Mouse (Mus musculus) G1E (cell line): ENCODE data around the gene Dmxl2. TPM values are rescaled to one million over a fixed set of nuclear protein-coding genes. Genes with fewer than 3 reads are reported as not detected.

Experiments
- ATAC-seq: 2 replicates; pipeline ENCODE4 v1.8.0; 2016; ENCODE audit warnings: mild to moderate bottlenecking; ENCODE audit not compliant: insufficient number of reproducible peaks, poor library complexity, low FRiP score, severe bottlenecking; ENCODE audit errors: extremely low read depth
- DNase-seq: peaks from one replicate; pipeline ENCODE4 v3.0.0; 2012; ENCODE audit warnings: low spot score
- H3K27me3 ChIP-seq: 2 replicates; pipeline ENCODE4 v1.6.1; 2012; ENCODE audit warnings: mild to moderate bottlenecking, low read length, inconsistent platforms; ENCODE audit not compliant: insufficient read depth
- H3K36me3 ChIP-seq: replicated peaks from 2 replicates; pipeline ENCODE3; 2012; ENCODE audit warnings: mild to moderate bottlenecking, inconsistent platforms
- H3K4me1 ChIP-seq: 2 replicates; pipeline ENCODE4 v1.6.1; 2012; ENCODE audit warnings: low read depth, low read length, inconsistent platforms, mixed read lengths; ENCODE audit not compliant: insufficient read depth
- H3K4me3 ChIP-seq: 2 replicates; pipeline ENCODE4 v1.5.1; 2012; ENCODE audit warnings: low read depth, mild to moderate bottlenecking, inconsistent platforms, low read length, moderate library complexity, mixed read lengths
- H3K9me3 ChIP-seq: replicated peaks from 2 replicates; pipeline ENCODE4 v1.6.1; 2012; ENCODE audit warnings: inconsistent platforms
- CTCF ChIP-seq: IDR thresholded peaks from 2 replicates; pipeline ENCODE4 v1.5.1; 2012; ENCODE audit warnings: low read depth, low read length, inconsistent platforms, mixed read lengths
- GATA1 ChIP-seq: IDR thresholded peaks from 2 replicates; pipeline ENCODE4 v1.6.1; 2012; ENCODE audit warnings: borderline replicate concordance, low read length, inconsistent platforms, mixed read lengths
- GATA2 ChIP-seq: IDR thresholded peaks from 2 replicates; pipeline ENCODE4 v1.6.1; 2012; ENCODE audit warnings: low read depth, low read length, inconsistent platforms, borderline replicate concordance
- POLR2AphosphoS5 ChIP-seq: IDR thresholded peaks from 2 replicates; pipeline ENCODE4 v1.6.1; 2012; ENCODE audit warnings: low read depth, low read length, inconsistent platforms; ENCODE audit not compliant: insufficient replicate concordance
- TAL1 ChIP-seq: conservative IDR thresholded peaks from 2 replicates; pipeline ENCODE4 v1.6.1; 2012; ENCODE audit warnings: low read depth, low read length, inconsistent platforms, mixed read lengths
- polyA plus RNA-seq: library from polyadenylated mRNA; stranded (reverse); fragments of >175 nt; gene quantifications from 2 replicates; pipeline ENCODE4 v1.2.3, GENCODE M21; 2012
- total RNA-seq, 2 experiments: library from RNA; stranded (forward) in 1 of 2; stranded (reverse) in 1 of 2; fragments of 200-1000 nt in 1 of 2; fragments of >200 nt in 1 of 2; fragmentation: Nextera tagmentation in 1 of 2; gene quantifications; 2 replicates each; pipeline ENCODE4 v1.2.3; 2014 to 2017

Gene Dmxl2
- total and polyA plus RNA-seq, 3 experiments: 0.11 TPM; not detected in 2

- ATAC-seq (no peak), DNase-seq (peak; percentile 27)
- TF ChIP-seq CTCF (peak; percentile 41), GATA1 (no peak)
- Histone ChIP-seq H3K27me3 (peaks cover 15% of the 10 kb centered on the region), H3K4me3 (no peak overlapping the region), H3K36me3 (no peaks in the 10 kb centered on the region), H3K9me3 (no peaks in the 10 kb centered on the region), H3K4me1 (no peaks in the 10 kb centered on the region)
Measured at GRCm38 (mm10) chr9:54323456-54323855, 178.0 kb downstream of the Dmxl2 start.

GRCm38 (mm10) chr9:54316363-54316762 is 185.1 kb downstream of the Dmxl2 start:
- Histone ChIP-seq H3K36me3 (no peaks in the 10 kb centered on the region), H3K4me1 (no peaks in the 10 kb centered on the region), H3K9me3 (no peaks in the 10 kb centered on the region), H3K27me3 (peaks cover 10% of the 10 kb centered on the region; the same call in 1 of the 2 replicates), H3K4me3 (no peak overlapping the region)
- ATAC-seq (no peak), DNase-seq (no peak)
- TF ChIP-seq TAL1: no peak
- no peak for TF ChIP-seq GATA2
- TF ChIP-seq POLR2AphosphoS5: no peak
- TF ChIP-seq CTCF: no peak
- TF ChIP-seq GATA1: no peak

Other genes with a start within 250 kb of the Dmxl2 start
- gene Cyp19a1, start 233.5 kb downstream of the Dmxl2 start, total RNA-seq (2014; fragmentation: Nextera tagmentation): not detected in 2 replicates
- 0.27 TPM in 1 of 2 replicates, not detected in the other for gene Cyp19a1, start 233.5 kb downstream of the Dmxl2 start, total RNA-seq (2017)
- gene Cyp19a1, start 233.5 kb downstream of the Dmxl2 start, polyA plus RNA-seq: not detected in 2 replicates
- not detected in 2 replicates for gene Gldn, start 215.1 kb downstream of the Dmxl2 start, total RNA-seq (2014; fragmentation: Nextera tagmentation)
- 0.16 TPM in 1 of 2 replicates, not detected in the other for gene Gldn, start 215.1 kb downstream of the Dmxl2 start, total RNA-seq (2017)
- gene Gldn, start 215.1 kb downstream of the Dmxl2 start, polyA plus RNA-seq: not detected in 2 replicates
- gene Sh2d7, start 37.4 kb upstream of the Dmxl2 start, total RNA-seq (2014; fragmentation: Nextera tagmentation): not detected in 2 replicates
- gene Sh2d7, start 37.4 kb upstream of the Dmxl2 start, total RNA-seq (2017): 0.05 and 0.06 TPM in 2 replicates
- not detected in 2 replicates for gene Sh2d7, start 37.4 kb upstream of the Dmxl2 start, polyA plus RNA-seq
- gene Cib2, start 58.6 kb upstream of the Dmxl2 start, total RNA-seq (2014; fragmentation: Nextera tagmentation): not detected in 2 replicates
- gene Cib2, start 58.6 kb upstream of the Dmxl2 start, total RNA-seq (2017): 0.17 TPM in 1 of 2 replicates, not detected in the other
- 0.04 and 0.08 TPM in 2 replicates for gene Cib2, start 58.6 kb upstream of the Dmxl2 start, polyA plus RNA-seq
- gene Idh3a, start 84.7 kb upstream of the Dmxl2 start, total RNA-seq (2014; fragmentation: Nextera tagmentation): 76.3 and 79.5 TPM in 2 replicates
- gene Idh3a, start 84.7 kb upstream of the Dmxl2 start, total RNA-seq (2017): 60.8 and 71.5 TPM in 2 replicates
- 20.3 and 21.7 TPM in 2 replicates for gene Idh3a, start 84.7 kb upstream of the Dmxl2 start, polyA plus RNA-seq
- 0.34 TPM in 1 of 2 replicates, not detected in the other for gene Acsbg1, start 160.2 kb upstream of the Dmxl2 start, total RNA-seq (2014; fragmentation: Nextera tagmentation)
- 0.12 and 0.38 TPM in 2 replicates for gene Acsbg1, start 160.2 kb upstream of the Dmxl2 start, total RNA-seq (2017)
- 0.02 and 0.03 TPM in 2 replicates for gene Acsbg1, start 160.2 kb upstream of the Dmxl2 start, polyA plus RNA-seq
- 18.6 TPM in 1 of 2 replicates, not detected in the other for gene Dnaja4, start 197.2 kb upstream of the Dmxl2 start, total RNA-seq (2014; fragmentation: Nextera tagmentation)
- 0.12 and 0.16 TPM in 2 replicates for gene Dnaja4, start 197.2 kb upstream of the Dmxl2 start, total RNA-seq (2017)
- gene Dnaja4, start 197.2 kb upstream of the Dmxl2 start, polyA plus RNA-seq: not detected in 2 replicates
- gene Wdr61, start 232.9 kb upstream of the Dmxl2 start, total RNA-seq (2014; fragmentation: Nextera tagmentation): 55.8 and 67.6 TPM in 2 replicates
- gene Wdr61, start 232.9 kb upstream of the Dmxl2 start, total RNA-seq (2017): 109 and 124 TPM in 2 replicates
- gene Wdr61, start 232.9 kb upstream of the Dmxl2 start, polyA plus RNA-seq: 12.5 and 32.6 TPM in 2 replicates